Comparison of ENCODE assay signal across 10 mouse cellular contexts in genomic region chrX:99360095-99360890, GRCm38 (mm10).
DNase-seq lines count a peak whose midpoint lies in the region.
"Had no signal": no experiment of that assay in that cellular context is flagged by ENCODE, and none has a peak within 500 bp of the region (broad histone marks: within the 10 kb centered on the region; RNA-seq: fewer than 3 reads in every experiment).

No protein-coding gene starts in this region.

- DNase-seq in layer of hippocampus, adult 11-12 months (ENCODE audit: low spot score): peak; percentile 9
- DNase-seq in layer of hippocampus, adult 9-10 months (ENCODE audit: low spot score): no peak
- DNase-seq in brain, adult 2 months (ENCODE audit: low read depth, low spot score): peak; percentile 60
- peak; percentile 60 for DNase-seq in cerebellum, adult 11-12 months
- peak; percentile 4 for DNase-seq in layer of hippocampus, adult 9-11 months
- DNase-seq in yolk sac, embryonic 10.5 days (ENCODE audit: low spot score): no peak
- DNase-seq in ovary, postnatal 10 days (ENCODE audit: low spot score): no peak
- DNase-seq in heart, postnatal 14 days: no peak
- DNase-seq: gastrocnemius, postnatal 14 days; lung, adult 18-20 months had no signal

- intact Hi-C loops in heart, postnatal 14 days (cut with DNase I): loop anchor here (5.0 kb wide), 2 partner anchors 162 to 212 kb away; no protein-coding TSS in a partner anchor

Comparison
In these comparisons a context has a peak if more than half of its experiments do, and no peak if none do; other contexts are left out.
1. DNase-seq: peak in layer of hippocampus, adult 11-12 months (single experiment), brain, adult 2 months (single experiment), cerebellum, adult 11-12 months (single experiment) and layer of hippocampus, adult 9-11 months (single experiment); none in layer of hippocampus, adult 9-10 months (single experiment), yolk sac, embryonic 10.5 days (single experiment), ovary, postnatal 10 days (single experiment) and heart, postnatal 14 days (0 of 2).